Mouse (Mus musculus): ENCODE measurements around the gene Olfr603.
"Not testable (repeated sequence)": the region's sequence is repeated elsewhere in the genome, so short reads cannot be mapped to it uniquely, and the experiment has no call there.

Olfr603 gene

GRCm38 (mm10) chr7:103386077-103386476 lies at the start of gene Olfr603:
TSS of gene Olfr603 (minus strand) at chr7:103386177.
- DNase-seq: no peak

GRCm38 (mm10) chr7:103414772-103415171 lies 28.8 kb upstream of the Olfr603 start, which contains the start of gene Usp17lc:
TSS of gene Usp17lc (plus strand) at chr7:103415072.
- DNase-seq: not testable (repeated sequence)

GRCm38 (mm10) chr7:103406521-103407055 lies 20.6 kb upstream of the Olfr603 start:
- not testable (repeated sequence) for DNase-seq

GRCm38 (mm10) chr7:103398981-103399380 lies 13.0 kb upstream of the Olfr603 start:
- DNase-seq: no peak

GRCm38 (mm10) chr7:103397758-103398157 lies 11.8 kb upstream of the Olfr603 start:
- DNase-seq: no peak

- DNase-seq: no peak
These were observed 23.4 kb downstream of the Olfr603 start, which contains the start of gene Olfr601 for GRCm38 (mm10) chr7:103362555-103362954. TSS of gene Olfr601 (minus strand) at chr7:103362655.

GRCm38 (mm10) chr7:103349569-103349968 lies 36.4 kb downstream of the Olfr603 start, which contains the start of gene Olfr600:
TSS of gene Olfr600 (minus strand) at chr7:103349669.
- no peak for DNase-seq

GRCm38 (mm10) chr7:103335617-103336016 lies 50.4 kb downstream of the Olfr603 start, which contains the start of gene Olfr599:
TSS of gene Olfr599 (plus strand) at chr7:103335917.
- DNase-seq: no peak
